Mouse (Mus musculus) erythroblast, embryonic 14.5 days (primary cell): ENCODE measurements around the gene Gm5767.

Experiments used
- GATA1 ChIP-seq: IDR thresholded peaks from 2 replicates; pipeline ENCODE4 v1.6.1; 2012; ENCODE audit warnings: low read length, inconsistent platforms, mixed read lengths
- TAL1 ChIP-seq: IDR thresholded peaks from 3 replicates; pipeline ENCODE4 v1.6.1; 2012; ENCODE audit warnings: low read length, inconsistent platforms, mixed read lengths

- TF ChIP-seq GATA1 (no peak), TAL1 (no peak)
These were observed 10.6 kb downstream of the Gm5767 start for GRCm38 (mm10) chr16:8691206-8691605.
